Mouse (Mus musculus): ENCODE results near the gene Ak4. TPM values are rescaled to one million over a fixed set of nuclear protein-coding genes. Genes with fewer than 3 reads are reported as not detected.

Gene Ak4
- polyA plus RNA-seq, 1 experiment = 0.39 TPM

- TF ChIP-seq POLR2A (IDR thresholded peaks at IDR 0.05; ENCODE audit: borderline replicate concordance, low read depth, low read length) (no peak), CTCF (IDR thresholded peaks at IDR 0.05; ENCODE audit: low read depth, low read length) (peak; percentile 83)
- H3K27ac ChIP-seq (ENCODE audit: insufficient read depth, low read depth, low read length) = no peak overlapping the region
- no peaks in the 10 kb centered on the region for H3K4me1 ChIP-seq (ENCODE audit: control insufficient read depth, insufficient read depth, low read length)
- no peak overlapping the region for H3K4me3 ChIP-seq (ENCODE audit: insufficient read depth, low read length)
Measured at GRCm38 (mm10) chr4:101392229-101392628, 26.8 kb upstream of the Ak4 start.

GRCm38 (mm10) chr4:101393292-101393711 is 25.8 kb upstream of the Ak4 start:
- Histone ChIP-seq H3K4me1 (ENCODE audit: control insufficient read depth, insufficient read depth, low read length) (no peaks in the 10 kb centered on the region), H3K4me3 (ENCODE audit: insufficient read depth, low read length) (no peak overlapping the region), H3K27ac (ENCODE audit: insufficient read depth, low read depth, low read length) (no peak overlapping the region)
- TF ChIP-seq CTCF (IDR thresholded peaks at IDR 0.05; ENCODE audit: low read depth, low read length) (no peak), POLR2A (IDR thresholded peaks at IDR 0.05; ENCODE audit: borderline replicate concordance, low read depth, low read length) (no peak)

- Histone ChIP-seq H3K4me3 (ENCODE audit: insufficient read depth, low read length) (no peak overlapping the region), H3K27ac (ENCODE audit: insufficient read depth, low read depth, low read length) (no peak overlapping the region), H3K4me1 (ENCODE audit: control insufficient read depth, insufficient read depth, low read length) (no peaks in the 10 kb centered on the region)
- TF ChIP-seq POLR2A (IDR thresholded peaks at IDR 0.05; ENCODE audit: borderline replicate concordance, low read depth, low read length) = no peak
- no peak for TF ChIP-seq CTCF (IDR thresholded peaks at IDR 0.05; ENCODE audit: low read depth, low read length)
Measured at GRCm38 (mm10) chr4:101395021-101395533, 24.0 kb upstream of the Ak4 start.

- no peak overlapping the region for H3K27ac ChIP-seq (ENCODE audit: insufficient read depth, low read depth, low read length)
- no peak for TF ChIP-seq POLR2A (IDR thresholded peaks at IDR 0.05; ENCODE audit: borderline replicate concordance, low read depth, low read length)
- no peaks in the 10 kb centered on the region for H3K4me1 ChIP-seq (ENCODE audit: control insufficient read depth, insufficient read depth, low read length)
- no peak overlapping the region for H3K4me3 ChIP-seq (ENCODE audit: insufficient read depth, low read length)
Measured at GRCm38 (mm10) chr4:101400025-101400594, 19.0 kb upstream of the Ak4 start.

- Histone ChIP-seq H3K27ac (ENCODE audit: insufficient read depth, low read depth, low read length) (no peak overlapping the region), H3K4me3 (ENCODE audit: insufficient read depth, low read length) (no peak overlapping the region), H3K4me1 (ENCODE audit: control insufficient read depth, insufficient read depth, low read length) (no peaks in the 10 kb centered on the region)
- no peak for TF ChIP-seq CTCF (IDR thresholded peaks at IDR 0.05; ENCODE audit: low read depth, low read length)
- TF ChIP-seq POLR2A (IDR thresholded peaks at IDR 0.05; ENCODE audit: borderline replicate concordance, low read depth, low read length) = no peak
Measured at GRCm38 (mm10) chr4:101401945-101402344, 17.1 kb upstream of the Ak4 start.

GRCm38 (mm10) chr4:101404863-101405262 is 14.2 kb upstream of the Ak4 start:
- TF ChIP-seq POLR2A (IDR thresholded peaks at IDR 0.05; ENCODE audit: borderline replicate concordance, low read depth, low read length) (no peak), CTCF (IDR thresholded peaks at IDR 0.05; ENCODE audit: low read depth, low read length) (no peak)
- H3K4me3 ChIP-seq (ENCODE audit: insufficient read depth, low read length) = no peak overlapping the region
- H3K4me1 ChIP-seq (ENCODE audit: control insufficient read depth, insufficient read depth, low read length) = no peaks in the 10 kb centered on the region
- no peak overlapping the region for H3K27ac ChIP-seq (ENCODE audit: insufficient read depth, low read depth, low read length)

GRCm38 (mm10) chr4:101406411-101407196 is 12.5 kb upstream of the Ak4 start:
- TF ChIP-seq CTCF (IDR thresholded peaks at IDR 0.05; ENCODE audit: low read depth, low read length) = no peak
- no peak for TF ChIP-seq POLR2A (IDR thresholded peaks at IDR 0.05; ENCODE audit: borderline replicate concordance, low read depth, low read length)
- Histone ChIP-seq H3K4me1 (ENCODE audit: control insufficient read depth, insufficient read depth, low read length) (no peaks in the 10 kb centered on the region), H3K4me3 (ENCODE audit: insufficient read depth, low read length) (no peak overlapping the region), H3K27ac (ENCODE audit: insufficient read depth, low read depth, low read length) (no peak overlapping the region)

GRCm38 (mm10) chr4:101416966-101417365 is 2.1 kb upstream of the Ak4 start:
- H3K27ac ChIP-seq (ENCODE audit: insufficient read depth, low read depth, low read length) = no peak overlapping the region
- 0 out of 2 replicates have a peak, but pooled peaks cover 2% of the 10 kb centered on the region for H3K4me1 ChIP-seq (ENCODE audit: control insufficient read depth, insufficient read depth, low read length)
- TF ChIP-seq POLR2A (IDR thresholded peaks at IDR 0.05; ENCODE audit: borderline replicate concordance, low read depth, low read length) (no peak), CTCF (IDR thresholded peaks at IDR 0.05; ENCODE audit: low read depth, low read length) (no peak)
- no peak overlapping the region for H3K4me3 ChIP-seq (ENCODE audit: insufficient read depth, low read length)

GRCm38 (mm10) chr4:101419911-101420880 is 1.1 kb downstream of the Ak4 start:
- H3K27ac ChIP-seq (ENCODE audit: insufficient read depth, low read depth, low read length) = no peak overlapping the region

More at GRCm38 (mm10) chr4:101419911-101420880, 1.1 kb downstream of the Ak4 start:
- no peak for TF ChIP-seq CTCF (IDR thresholded peaks at IDR 0.05; ENCODE audit: low read depth, low read length)
- TF ChIP-seq POLR2A (IDR thresholded peaks at IDR 0.05; ENCODE audit: borderline replicate concordance, low read depth, low read length) = no peak
- 0 out of 2 replicates have a peak, but pooled peaks cover 2% of the 10 kb centered on the region for H3K4me1 ChIP-seq (ENCODE audit: control insufficient read depth, insufficient read depth, low read length)
- H3K4me3 ChIP-seq (ENCODE audit: insufficient read depth, low read length) = peak overlapping the region; percentile 79

Measured in bone marrow macrophage, adult 2 months (primary cell).